Mouse (Mus musculus) embryo, embryonic 10.5 days (tissue): ENCODE measurements around the gene Rapgef5.

Experiments used
- DNase-seq: peaks from one replicate; pipeline ENCODE4 v3.0.0-alpha.2; 2015; ENCODE audit warnings: low spot score

Gene Rapgef5

DNA sequence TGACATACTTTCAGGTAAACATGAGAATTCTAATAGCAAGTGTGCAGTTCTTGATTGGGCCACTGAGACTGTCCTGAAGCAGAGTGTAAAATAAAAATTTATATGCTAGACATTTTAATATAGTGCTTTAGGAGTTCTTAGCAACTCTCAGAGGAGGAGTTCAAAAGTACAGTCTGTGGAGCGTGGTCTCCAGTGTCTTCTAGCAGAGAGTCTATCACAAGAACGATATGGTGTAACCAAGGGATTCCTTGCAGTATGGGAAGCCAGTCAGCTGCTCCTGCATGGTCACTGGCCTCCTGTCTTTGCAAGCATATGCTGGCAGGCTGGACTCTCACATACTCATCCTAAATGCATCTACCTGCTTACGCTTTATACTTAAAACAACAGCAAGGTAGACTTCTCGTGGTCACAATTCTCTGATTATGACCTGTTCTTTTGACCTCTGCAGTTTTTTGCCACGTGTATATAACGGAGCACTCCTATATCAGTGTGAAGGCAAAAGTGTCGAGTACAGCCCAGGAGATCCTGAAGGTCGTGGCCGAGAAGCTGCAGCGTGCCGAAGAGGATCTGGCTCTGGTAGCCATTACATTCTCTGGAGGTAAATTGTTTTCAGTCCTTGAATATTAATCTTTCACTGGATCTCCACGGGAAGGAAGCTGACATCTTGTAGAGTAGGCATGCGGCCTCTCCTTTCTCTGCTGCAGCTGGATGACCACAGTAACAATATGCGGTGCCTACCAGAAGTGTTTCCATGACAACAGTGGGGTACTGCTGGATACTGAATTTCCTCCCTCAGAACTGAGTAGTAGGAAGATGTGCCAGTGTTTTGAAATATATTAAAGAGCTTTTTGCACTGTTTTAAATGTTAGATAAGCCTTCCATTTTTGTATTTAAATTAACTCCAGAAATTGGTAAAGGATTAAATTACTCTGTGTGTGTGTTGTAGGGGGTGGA lies 204.8 kb downstream of the Rapgef5 start:
- DNase-seq: peak; percentile 62

DNA sequence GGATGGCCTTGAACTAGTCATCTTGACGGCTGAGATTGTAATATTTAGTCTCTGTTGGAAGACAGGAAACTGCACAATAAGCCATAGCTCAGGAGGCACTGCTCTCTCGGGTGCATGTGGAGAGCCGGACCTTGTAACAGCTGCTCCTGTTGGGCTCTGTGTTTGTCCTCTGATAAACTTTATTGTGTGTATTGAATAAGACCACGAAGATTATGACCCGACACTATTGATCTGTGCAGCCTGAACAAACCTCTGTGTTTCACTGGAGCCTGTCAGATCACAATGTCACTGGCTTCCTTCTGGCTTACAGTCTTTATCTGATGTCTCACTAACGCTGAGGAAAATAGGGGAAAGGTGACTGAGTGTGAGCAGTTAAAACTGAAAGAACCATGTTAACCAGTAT lies 205.5 kb downstream of the Rapgef5 start:
- no peak for DNase-seq

DNA sequence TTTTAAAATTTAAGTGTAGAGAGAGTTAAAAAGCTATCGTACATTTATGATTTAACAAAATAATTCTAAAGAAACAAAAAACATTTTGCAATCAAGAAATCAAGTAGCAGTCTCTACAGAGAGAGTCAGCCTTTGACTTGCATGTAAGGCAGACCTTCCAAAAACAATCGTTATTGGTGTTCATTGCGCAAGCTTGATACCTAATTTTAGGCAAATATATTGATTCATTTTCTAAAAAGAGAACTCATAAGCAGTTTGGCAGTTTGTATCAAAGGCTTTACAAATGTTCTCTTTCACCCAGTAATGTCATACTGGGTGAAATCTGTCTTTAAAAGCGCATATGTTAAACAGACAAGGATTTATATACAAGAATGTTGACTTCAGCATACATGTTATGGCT lies 208.7 kb downstream of the Rapgef5 start:
- no peak for DNase-seq

DNA sequence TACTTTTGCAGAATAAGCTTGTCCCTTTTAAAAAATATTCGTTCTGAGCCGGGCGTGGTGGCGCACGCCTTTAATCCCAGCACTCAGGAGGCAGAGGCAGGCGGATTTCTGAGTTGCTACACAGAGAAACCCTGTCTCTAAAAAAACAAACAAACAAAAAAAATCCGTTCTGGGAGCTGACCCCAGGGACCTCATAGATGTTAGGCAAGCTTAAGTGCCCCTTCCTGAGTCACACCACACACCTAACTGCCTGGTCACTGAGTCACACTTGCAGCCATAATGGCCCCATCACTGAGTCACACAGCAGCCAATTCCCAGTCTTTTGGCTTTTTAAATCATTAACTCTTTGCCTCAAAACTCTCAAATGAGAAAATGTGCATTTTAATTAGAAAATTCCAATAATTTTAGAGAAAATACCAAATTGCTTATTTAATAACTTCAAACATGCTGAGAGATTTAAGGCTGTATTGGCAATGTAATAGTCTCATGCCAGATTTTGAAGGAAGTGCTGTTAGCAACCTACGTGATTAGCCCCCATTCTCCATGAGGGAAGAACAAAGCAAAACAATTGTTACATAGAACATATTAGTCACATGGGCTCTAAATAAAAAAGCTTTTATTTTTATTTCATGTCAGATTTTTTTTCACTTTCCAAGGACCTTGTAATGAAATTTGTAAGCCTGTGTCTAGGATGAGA lies 211.3 kb downstream of the Rapgef5 start:
- DNase-seq: no peak

DNA sequence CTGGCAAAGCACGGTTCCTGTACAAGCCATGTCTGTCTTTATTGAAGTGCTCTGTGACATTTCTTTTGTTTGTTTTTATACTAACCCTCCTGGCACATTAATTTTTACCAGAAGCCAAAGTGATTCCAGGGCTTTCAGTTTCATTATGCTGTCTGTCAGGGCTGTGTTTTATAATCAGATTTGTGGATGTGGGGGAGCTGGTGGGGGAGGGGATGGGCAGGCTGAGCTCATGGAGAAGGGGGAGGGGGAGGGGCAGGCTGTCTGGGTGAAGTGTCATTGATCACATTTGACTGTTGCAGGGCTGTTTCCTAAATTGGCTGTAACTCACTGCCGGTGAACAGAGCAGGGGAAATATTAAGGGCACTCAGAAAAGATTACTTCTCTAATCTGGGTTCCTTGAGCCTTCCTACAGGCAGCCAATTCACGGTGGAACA lies 211.9 kb downstream of the Rapgef5 start:
- peak; percentile 71 for DNase-seq

DNA sequence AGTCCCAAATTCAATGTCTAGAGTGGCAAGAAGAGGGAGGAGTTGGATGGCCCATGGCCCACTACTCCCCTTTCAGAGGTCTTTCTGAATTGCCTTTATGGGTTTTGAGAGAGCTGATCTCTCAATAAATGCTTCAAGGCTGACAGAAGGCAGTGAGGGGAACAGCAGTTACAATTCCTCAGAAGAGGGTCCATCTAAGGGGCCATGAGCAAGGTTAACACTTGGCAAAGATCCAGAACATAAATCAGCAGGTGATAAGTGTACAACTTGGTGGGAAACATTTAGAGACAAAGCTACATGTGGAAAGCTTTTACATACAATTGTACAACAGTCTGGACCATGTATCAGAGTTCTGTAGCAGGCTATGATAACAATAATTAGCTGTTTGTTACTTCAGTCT lies 217.3 kb downstream of the Rapgef5 start:
- no peak for DNase-seq

DNA sequence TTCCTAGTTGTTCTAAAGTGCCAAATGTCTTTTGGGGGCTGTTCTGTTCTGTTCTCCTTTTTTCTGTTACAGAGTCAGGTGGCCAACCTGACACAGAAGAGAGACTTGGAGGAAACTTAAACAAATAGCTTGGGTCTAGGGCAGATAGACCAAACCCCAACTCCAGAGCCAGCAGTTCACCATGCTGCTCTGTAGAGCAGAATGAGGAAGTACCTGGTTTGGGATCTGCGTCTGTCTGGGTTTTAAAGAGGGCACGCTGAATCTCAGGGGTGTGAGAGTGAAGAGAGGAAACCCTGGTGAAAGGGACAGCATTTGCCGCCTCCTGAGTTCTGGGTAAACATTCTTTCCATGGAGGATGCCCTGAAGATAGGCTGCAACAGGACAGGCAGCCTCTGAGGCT lies 219.9 kb downstream of the Rapgef5 start:
- DNase-seq: no peak

DNA sequence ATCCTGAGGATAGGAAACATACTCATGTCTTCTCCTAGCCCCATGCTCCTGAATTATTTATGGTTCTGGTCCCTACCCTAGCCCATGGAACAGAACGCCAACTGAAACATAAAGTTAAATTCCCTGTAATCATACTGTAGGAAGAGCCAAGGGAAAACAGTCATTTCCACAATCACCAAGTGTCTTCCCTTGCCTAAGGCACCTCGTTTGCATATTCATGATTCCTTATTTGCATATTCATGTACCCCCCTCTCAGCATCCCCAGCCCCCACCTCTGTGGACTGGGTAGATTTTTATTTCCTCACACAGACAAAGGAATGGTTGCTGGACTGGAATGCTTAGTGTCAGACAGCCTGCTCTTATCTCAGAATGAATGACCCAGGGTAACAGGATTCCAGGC lies 220.6 kb downstream of the Rapgef5 start:
- peak; percentile 23 for DNase-seq

DNA sequence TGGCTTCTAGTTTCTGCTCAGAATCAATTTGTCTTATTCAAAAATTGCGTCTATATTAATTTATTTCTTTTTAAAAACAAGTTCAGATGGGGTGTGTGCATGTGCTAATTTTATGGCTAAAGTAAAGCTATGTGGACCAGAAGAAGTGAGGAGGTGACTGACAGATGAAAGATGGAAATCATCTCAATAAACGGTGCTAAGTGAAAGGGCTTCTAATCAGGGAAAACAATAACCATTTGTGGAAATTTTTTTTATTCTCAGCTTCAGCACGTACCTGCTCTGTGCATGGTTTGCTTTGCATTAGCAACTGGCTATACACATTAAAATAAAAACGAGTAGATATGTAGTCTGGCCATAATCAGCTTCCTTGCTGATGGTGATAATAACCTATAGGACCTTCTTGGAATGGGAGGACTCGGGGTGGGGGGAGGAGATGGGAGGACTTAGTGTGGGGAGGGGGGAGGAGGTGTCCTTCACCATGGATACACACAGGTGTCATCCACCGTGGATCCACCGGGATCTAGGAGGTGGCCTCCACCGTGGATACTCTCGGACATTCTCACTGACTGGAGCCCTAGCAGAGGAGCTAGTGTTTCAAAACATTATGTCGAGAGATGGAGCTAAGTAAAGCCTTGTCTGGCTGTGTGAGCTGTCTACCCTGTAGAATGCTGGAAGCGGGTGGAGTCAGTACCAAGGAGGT lies 221.2 kb downstream of the Rapgef5 start:
- DNase-seq: no peak

DNA sequence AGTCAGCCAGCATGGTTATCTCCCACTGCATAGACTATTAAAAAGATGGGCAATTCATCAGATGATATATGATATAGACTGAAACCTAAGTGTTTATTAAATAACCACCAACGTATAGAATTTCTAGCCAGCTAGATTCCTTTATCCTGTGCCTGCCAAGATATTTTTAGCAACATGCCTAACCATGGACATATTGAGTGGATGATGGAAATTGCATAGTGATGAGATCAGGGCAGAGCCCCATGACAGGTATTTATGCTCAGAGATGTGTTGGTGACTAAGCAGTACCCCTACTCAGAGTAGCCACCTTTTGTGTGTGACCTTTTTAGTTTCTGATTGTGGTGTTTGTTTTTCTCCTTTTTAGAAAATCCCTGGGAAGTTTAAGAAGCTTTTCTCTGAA lies 226.2 kb downstream of the Rapgef5 start:
- no peak for DNase-seq

DNA sequence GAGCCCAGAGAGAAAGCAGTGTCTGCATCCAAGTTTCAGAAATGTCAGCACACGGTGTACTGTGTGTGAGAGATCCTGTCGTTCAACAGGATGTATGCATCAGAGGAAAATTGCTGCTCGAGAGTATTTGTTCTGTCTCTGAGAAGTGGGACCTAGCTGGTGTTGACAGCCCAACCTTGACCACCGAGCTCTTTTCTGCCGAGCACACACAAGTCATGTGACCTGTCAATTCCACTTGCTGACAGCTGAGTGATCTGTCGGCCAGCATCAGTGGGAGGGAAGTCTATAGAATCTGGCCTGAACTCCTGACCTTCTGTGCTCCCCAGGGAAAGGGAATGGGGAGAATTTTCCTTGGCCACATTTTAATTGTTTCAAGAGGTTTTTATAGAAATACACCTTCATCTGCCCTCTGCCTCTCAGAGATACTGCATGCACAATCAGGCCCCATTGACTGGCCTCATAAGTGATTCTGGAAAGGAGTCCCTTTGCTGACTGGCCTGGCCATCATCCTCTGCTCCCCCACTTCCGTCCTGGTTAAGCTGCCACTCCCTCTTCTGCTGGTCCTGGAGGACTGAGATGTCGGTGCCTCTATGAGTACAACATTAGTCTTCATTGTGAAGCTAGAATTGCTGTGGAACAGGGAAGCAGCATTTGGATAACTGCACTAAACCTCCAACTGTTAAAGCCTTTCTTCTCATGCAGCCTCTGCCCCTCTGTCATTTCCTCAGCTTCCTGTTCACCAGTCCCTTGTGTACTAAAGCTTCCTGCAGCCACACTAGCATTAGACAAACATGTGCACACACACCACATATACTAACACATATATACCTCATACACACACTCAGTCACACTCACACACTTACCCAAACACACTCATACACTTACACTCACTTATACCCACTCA lies 228.6 kb downstream of the Rapgef5 start:
- peak; percentile 66 for DNase-seq

DNA sequence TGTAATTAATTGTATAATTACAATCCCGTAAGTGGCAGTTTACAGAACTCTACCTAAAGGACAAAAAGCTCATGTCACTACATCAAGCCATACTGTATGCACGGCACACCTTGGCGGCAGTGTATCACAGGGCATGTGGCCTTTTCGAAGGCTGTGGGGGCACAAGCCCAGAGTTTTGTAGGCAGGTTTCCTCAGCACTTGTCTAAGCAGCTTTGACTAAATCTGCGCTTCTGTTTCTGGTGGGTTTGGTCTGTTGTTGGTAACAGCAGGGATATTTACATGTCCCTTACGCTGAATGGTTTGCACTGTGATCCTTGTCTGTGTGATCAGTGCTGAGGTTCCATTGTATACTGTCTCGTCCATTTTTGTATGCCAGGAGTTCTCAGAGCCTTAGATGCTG lies 230.3 kb downstream of the Rapgef5 start:
- no peak for DNase-seq

DNA sequence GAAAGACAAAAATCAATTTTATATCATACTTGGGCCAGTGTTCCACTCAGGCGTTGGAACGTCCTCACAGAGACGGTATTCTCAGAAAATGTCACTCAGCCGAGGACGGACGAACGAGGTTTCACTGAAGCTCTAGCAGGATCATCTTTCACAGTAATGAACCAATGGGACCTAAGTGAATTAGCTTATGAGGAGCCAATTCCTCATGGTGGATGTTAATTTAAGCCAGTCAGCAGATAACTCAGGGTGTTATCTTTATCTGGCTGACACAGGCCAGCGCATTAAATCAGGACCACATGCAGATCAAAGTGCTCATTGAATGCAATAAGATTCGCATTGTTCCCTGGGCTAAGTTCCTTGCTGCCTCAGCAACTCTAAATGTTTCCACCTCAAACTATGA lies 234.8 kb downstream of the Rapgef5 start:
- peak; percentile 51 for DNase-seq

DNA sequence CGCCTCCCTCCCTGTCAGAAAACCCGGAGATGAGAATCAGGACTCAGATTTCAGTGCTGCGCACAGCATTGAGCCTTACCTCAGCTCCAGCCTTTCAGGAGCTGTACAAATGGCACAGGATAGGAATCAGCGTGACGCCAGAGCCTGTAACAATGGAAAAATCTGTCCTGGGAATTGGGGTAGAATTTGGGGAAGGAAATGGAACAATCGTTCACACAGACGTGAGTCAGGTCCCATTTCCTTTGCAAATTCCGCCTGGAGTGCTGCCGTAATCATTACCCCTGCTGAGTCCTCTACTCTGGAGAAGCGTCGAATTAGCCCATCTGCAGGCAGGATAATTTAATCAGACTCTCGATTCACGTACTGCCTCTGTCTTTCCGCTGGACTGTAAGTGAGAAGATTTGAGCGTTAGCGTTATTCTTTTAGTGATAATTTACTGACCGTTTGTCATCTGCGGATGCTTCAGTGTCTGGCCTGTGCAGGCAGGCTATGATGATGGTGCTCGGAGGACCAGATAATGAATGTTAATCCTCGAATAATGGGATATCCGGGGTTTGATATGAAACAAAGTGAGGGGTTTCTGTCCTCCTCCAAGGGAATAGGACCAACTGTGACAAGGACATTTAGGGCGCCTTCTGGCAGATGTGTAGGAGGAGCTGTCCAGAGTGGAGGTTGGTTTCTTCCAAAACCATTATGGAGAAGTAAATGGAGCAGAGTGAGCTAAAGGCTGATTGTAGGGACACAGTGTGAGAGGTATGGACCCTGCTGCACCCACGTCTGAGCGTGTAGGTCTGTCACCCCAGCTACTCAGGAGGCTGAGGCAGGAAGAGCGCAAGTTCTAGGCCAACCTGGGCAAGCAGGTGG lies 235.5 kb downstream of the Rapgef5 start:
- DNase-seq: peak; percentile 61

DNA sequence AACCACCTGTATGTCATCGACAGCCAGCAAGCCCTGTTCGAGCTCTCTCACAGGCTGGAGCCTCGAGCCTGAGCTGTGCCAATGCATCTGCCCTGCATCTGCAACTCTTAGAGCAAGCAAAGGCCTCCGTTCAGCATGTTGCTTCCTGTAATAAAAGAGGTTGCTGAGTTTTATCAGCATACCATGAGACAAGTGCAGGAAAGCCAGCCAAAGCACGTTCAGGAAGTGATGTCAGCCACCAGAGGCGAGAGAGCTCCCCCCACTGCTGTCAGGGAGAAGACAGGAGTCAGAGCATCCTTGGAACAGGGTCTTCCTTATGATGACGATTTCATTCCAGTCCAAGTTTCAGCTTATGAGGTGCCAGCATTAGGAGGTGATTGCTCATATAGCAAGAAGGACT lies 239.7 kb downstream of the Rapgef5 start:
- no peak for DNase-seq

DNA sequence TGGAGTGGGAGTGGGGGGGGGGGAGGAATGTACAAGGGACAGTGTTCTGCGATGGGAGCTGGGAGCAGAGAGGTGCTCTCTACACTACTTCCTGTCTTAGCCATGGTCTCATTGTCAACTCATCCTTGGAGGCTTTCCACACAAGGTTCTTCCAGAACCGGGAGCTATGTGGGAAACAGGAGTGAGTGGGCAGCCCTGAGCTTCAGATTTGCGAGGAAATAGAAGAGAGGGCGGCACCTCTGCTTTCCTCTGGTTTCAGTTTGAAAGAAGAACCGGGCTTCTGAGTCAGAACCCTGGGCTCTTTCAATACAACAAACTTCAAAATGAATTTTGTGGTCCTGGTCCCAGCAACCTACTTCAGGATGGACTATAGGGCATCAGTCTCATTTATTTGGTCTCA lies 244.1 kb downstream of the Rapgef5 start:
- DNase-seq: no peak

DNA sequence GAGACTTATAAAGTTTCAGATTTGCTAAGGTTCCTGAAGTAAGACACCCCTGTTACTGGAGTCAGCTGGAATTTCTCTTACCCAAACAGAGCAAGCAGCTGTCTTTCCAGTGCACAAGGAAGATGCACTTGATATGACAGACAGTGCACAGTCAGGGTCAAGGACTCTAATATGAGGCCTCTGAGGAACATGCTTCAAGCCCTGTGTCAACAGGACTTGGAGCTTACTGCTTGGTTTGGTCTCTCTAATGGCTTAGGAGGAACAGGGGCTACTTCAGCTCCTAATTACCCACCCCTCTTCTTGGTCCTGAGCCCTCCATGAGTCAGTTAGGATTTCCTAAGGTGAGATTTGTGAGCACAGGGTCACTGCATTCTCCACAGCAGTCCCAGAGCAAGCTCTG lies 244.6 kb downstream of the Rapgef5 start:
- DNase-seq: no peak

DNA sequence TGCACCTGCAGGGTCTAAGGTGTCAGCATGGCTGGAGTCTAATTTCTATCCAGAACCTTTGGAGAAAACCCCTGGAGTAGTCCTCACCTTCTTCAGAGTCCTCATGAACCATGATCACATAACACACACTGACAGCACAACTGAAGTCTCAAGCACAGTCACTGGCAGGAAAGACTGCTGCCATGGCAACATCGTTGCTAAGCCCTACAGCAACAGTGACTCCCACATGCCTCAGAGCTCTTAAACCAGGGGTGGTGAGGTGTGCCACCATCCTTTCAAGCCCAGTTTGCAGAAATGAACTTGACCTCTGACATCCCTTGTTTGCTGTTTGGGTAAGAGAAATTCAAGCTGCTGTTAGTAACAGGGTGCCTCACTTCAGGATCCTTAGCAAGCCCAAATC lies 245.4 kb downstream of the Rapgef5 start:
- DNase-seq: peak; percentile 31

DNA sequence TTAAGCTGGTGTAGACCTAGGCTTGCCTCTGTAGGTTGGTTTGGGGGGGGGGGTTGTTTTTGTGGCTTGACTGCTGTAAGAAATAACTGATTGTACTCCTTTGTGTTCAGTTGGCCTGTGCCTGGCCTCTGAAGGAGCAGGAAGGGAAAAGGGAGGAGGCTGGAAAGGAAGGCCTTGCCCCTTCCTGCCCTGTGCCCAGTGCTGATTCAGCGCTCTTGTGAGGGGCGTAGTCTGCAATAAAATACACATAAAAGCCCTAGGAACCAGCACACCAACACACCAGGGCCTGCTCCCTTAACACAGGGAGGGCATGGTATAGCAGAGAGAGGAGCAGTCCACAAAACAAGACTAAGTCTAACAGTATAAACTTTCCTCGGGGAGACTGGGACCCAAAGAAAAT lies 247.0 kb downstream of the Rapgef5 start:
- DNase-seq: no peak

DNA sequence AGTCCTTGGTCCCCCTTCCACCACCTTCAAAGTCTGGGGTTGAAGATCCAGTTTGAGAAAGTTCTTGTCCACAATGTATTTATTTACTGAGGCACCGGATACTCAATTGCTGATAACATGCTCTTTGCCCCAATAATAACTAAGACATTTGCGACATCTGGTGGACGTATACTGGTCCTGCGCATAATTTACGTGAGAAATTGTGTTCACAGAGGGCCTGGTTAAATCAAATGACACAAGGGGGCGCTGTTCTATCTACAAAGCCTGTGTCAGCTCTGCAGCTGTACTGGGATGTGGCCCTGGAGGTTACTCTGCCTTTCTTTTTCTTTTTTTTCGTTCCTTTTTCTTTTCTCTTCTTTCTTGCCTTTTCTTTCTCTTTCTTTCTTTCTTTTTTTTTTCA lies 248.6 kb downstream of the Rapgef5 start:
- DNase-seq: peak; percentile 97

DNA sequence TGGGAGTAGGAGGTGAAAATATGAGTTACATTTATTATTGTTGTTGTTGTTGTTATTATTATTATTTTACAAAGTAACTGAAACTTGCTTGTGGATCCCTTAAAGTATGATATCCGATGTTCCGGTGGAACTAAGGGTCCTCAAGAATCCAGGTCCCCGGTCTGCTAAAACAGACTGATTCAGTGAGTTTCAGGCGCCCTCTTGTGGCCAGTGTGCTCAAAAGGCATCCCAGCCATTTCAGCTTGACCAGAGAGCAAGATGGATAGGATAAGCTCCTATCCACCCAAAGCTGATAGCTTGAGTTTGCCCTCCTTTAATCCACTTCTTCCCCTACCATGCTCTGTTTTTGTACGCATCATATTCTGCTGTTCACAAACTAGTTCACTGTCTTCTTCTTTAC lies 252.8 kb downstream of the Rapgef5 start:
- DNase-seq: peak; percentile 96
